Mouse (Mus musculus): ENCODE measurements around the gene Phospho1. TPM values are rescaled to one million over a fixed set of nuclear protein-coding genes. Genes with fewer than 3 reads are reported as not detected.
"Not testable (repeated sequence)": the region's sequence is repeated elsewhere in the genome, so short reads cannot be mapped to it uniquely, and the experiment has no call there.

Gene Phospho1
- total RNA-seq, 2 experiments from 2014 or later: 43.7 to 46.5 TPM

GRCm38 (mm10) chr11:95858528-95859467 is 34.5 kb downstream of the Phospho1 start:
- DNase-seq (ENCODE audit: low spot score in 2 of 2): peak; percentile 98

GRCm38 (mm10) chr11:95859468-95859855 is 35.2 kb downstream of the Phospho1 start:
- DNase-seq (ENCODE audit: low spot score in 2 of 2): no peak

GRCm38 (mm10) chr11:95860071-95860490 is 35.8 kb downstream of the Phospho1 start:
- DNase-seq (ENCODE audit: low spot score in 2 of 2): no peak

- DNase-seq (ENCODE audit: low spot score in 2 of 2): no peak
Measured at GRCm38 (mm10) chr11:95861397-95861796, 37.1 kb downstream of the Phospho1 start.

GRCm38 (mm10) chr11:95869442-95869841 is 45.1 kb downstream of the Phospho1 start:
- DNase-seq (ENCODE audit: low spot score in 2 of 2): no peak

GRCm38 (mm10) chr11:95869918-95870470 is 45.7 kb downstream of the Phospho1 start:
- DNase-seq (ENCODE audit: low spot score in 2 of 2): no peak

- no peak for DNase-seq (ENCODE audit: low spot score in 2 of 2)
Measured at GRCm38 (mm10) chr11:95875804-95876203, 51.5 kb downstream of the Phospho1 start.

- peak in 1 of 2 experiments; percentile 62 for DNase-seq (ENCODE audit: low spot score in 2 of 2)
Measured at GRCm38 (mm10) chr11:95876296-95876695, 52.0 kb downstream of the Phospho1 start.

GRCm38 (mm10) chr11:95879861-95880260 is 55.6 kb downstream of the Phospho1 start:
- not testable (repeated sequence) for DNase-seq (ENCODE audit: low spot score in 2 of 2)

Other genes starting within 250 kb of the Phospho1 start
- 1 to 10 TPM; 2.1 to 2.5 TPM for gene Ngfr, start 236.8 kb upstream of the Phospho1 start, total RNA-seq (2021)
- 100 to 1,000 TPM in 1 of 2 experiments, 10 to 100 TPM in 1; 88.1 to 119 TPM for gene Phb, start 157.5 kb upstream of the Phospho1 start, total RNA-seq (2021)
- gene Zfp652, start 111.8 kb upstream of the Phospho1 start, total RNA-seq (2021): 10 to 100 TPM; 48.7 to 49.6 TPM
- 1 to 10 TPM; 1.4 to 2.0 TPM for gene B130006D01Rik, start 100.9 kb upstream of the Phospho1 start, total RNA-seq (2021)
- gene Gngt2, start 12.7 kb downstream of the Phospho1 start, total RNA-seq (2021): 1 to 10 TPM; 1.8 to 2.6 TPM
- gene Abi3, start 18.0 kb downstream of the Phospho1 start, total RNA-seq (2021): 1 to 10 TPM; 6.0 to 6.7 TPM
- not detected for gene B4galnt2, start 90.4 kb downstream of the Phospho1 start, total RNA-seq (2021)
- gene Igf2bp1, start 181.4 kb downstream of the Phospho1 start, total RNA-seq (2021): under 1 TPM; 0.10 to 0.18 TPM
- gene Gip, start 200.0 kb downstream of the Phospho1 start, total RNA-seq (2021): not detected
- gene Snf8, start 210.4 kb downstream of the Phospho1 start, total RNA-seq (2021): 10 to 100 TPM; 84.2 to 90.8 TPM
- gene Ube2z, start 240.9 kb downstream of the Phospho1 start, total RNA-seq (2021): 10 to 100 TPM; 54.4 to 55.3 TPM

Data from layer of hippocampus, postnatal 14 days (tissue).